Comparison of ENCODE assay signal across 8 mouse cellular contexts in genomic region chr5:113323784-113324638, GRCm38 (mm10). TPM values are rescaled to one million over a fixed set of nuclear protein-coding genes. Genes with fewer than 3 reads are reported as not detected.
DNase-seq lines count a peak whose midpoint lies in the region; ATAC-seq and TF ChIP-seq lines count a peak whose summit lies in the region.

No protein-coding gene starts in this region.

- H3K27me3 ChIP-seq in heart, embryonic 15.5 days = peaks cover 41% of the 10 kb centered on the region
- peaks cover 44% of the 10 kb centered on the region for H3K27me3 ChIP-seq in limb, embryonic 13.5 days
- peaks cover 24% of the 10 kb centered on the region for H3K27me3 ChIP-seq in neural tube, embryonic 12.5 days (replicated peaks)

- H3K4me1 ChIP-seq in heart, embryonic 15.5 days (replicated peaks) = peaks cover 4% of the 10 kb centered on the region
- peaks cover 7% of the 10 kb centered on the region for H3K4me1 ChIP-seq in limb, embryonic 13.5 days
- peaks cover 7% of the 10 kb centered on the region; the same call in 1 of the 2 replicates for H3K4me1 ChIP-seq in neural tube, embryonic 12.5 days

- 5% methylated on average over 38 of the region's 38 CpGs for WGBS in heart, embryonic 15.5 days
- WGBS in limb, embryonic 13.5 days = 4% methylated on average over 38 of the region's 38 CpGs
- WGBS in neural tube, embryonic 12.5 days = 4% methylated on average over 38 of the region's 38 CpGs

- intact Hi-C loops in left cerebral cortex, adult 2 months (cut with DNase I) = no loop called here

- H3K4me3 ChIP-seq in left cerebral cortex, adult 2 months = peak overlapping the region; percentile 40
- H3K4me3 ChIP-seq in heart, embryonic 15.5 days = peak overlapping the region; percentile 37
- peak overlapping the region; percentile 31 for H3K4me3 ChIP-seq in limb, embryonic 13.5 days
- H3K4me3 ChIP-seq in neural tube, embryonic 12.5 days = peak overlapping the region; percentile 27

- peak overlapping the region; percentile 62 for H3K4me2 ChIP-seq in heart, embryonic 15.5 days
- peak overlapping the region; percentile 55 for H3K4me2 ChIP-seq in limb, embryonic 13.5 days (replicated peaks)
- H3K4me2 ChIP-seq in neural tube, embryonic 12.5 days (replicated peaks) = peak overlapping the region; percentile 62

- no peak for ATAC-seq in heart, embryonic 15.5 days (replicated peaks; ENCODE audit: insufficient number of reproducible peaks, insufficient read depth, low FRiP score, low read depth)
- no peak for ATAC-seq in limb, embryonic 13.5 days (ENCODE audit: low FRiP score, low read depth)
- no peak for ATAC-seq in neural tube, embryonic 12.5 days (ENCODE audit: low FRiP score, low read depth)

- H3K9ac ChIP-seq in heart, embryonic 15.5 days = no peak overlapping the region
- H3K9ac ChIP-seq in limb, embryonic 13.5 days = no peak overlapping the region
- H3K9ac ChIP-seq in neural tube, embryonic 12.5 days = 0 out of 2 replicates have a peak overlapping the region, but pooled peaks have one; percentile 33

- no peak for DNase-seq in left cerebral cortex, adult 2 months (ENCODE audit: extremely low spot score in 1 of 2, low spot score in 2 of 2)
- no peak for DNase-seq in left cerebral cortex, adult 8-10 months (ENCODE audit: low spot score in 2 of 2)
- peak; percentile 66 for DNase-seq in embryo, embryonic 11 days
- DNase-seq in right cerebral cortex, postnatal 4 days = no peak
- no peak for DNase-seq in ovary, postnatal 36 days (ENCODE audit: low spot score)

- no peaks in the 10 kb centered on the region for H3K36me3 ChIP-seq in heart, embryonic 15.5 days
- no peaks in the 10 kb centered on the region for H3K36me3 ChIP-seq in limb, embryonic 13.5 days
- no peaks in the 10 kb centered on the region for H3K36me3 ChIP-seq in neural tube, embryonic 12.5 days

- no peak for TF ChIP-seq CTCF in left cerebral cortex, adult 2 months (IDR thresholded peaks at IDR 0.05)

- H3K9me3 ChIP-seq in heart, embryonic 15.5 days (replicated peaks) = 0 out of 2 replicates have a peak, but pooled peaks cover 7% of the 10 kb centered on the region
- peaks cover 12% of the 10 kb centered on the region for H3K9me3 ChIP-seq in limb, embryonic 13.5 days
- peaks cover 7% of the 10 kb centered on the region for H3K9me3 ChIP-seq in neural tube, embryonic 12.5 days

- H3K27ac ChIP-seq in left cerebral cortex, adult 2 months = no peak overlapping the region
- H3K27ac ChIP-seq in heart, embryonic 15.5 days = no peak overlapping the region
- H3K27ac ChIP-seq in limb, embryonic 13.5 days = no peak overlapping the region
- no peak overlapping the region for H3K27ac ChIP-seq in neural tube, embryonic 12.5 days

RNA-seq across cellular contexts. Expression of gene Sgsm1, which starts 13.4 kb away (rescaled TPM):
- total RNA-seq in left cerebral cortex, adult 2 months (2021) = 100 to 1,000 TPM; 175 to 185 TPM
- 100 to 1,000 TPM in 3 of 4 experiments, 10 to 100 TPM in 1; 84.7 to 123 (median 111) TPM for total RNA-seq in left cerebral cortex, adult 8-10 months (2022)
- polyA plus RNA-seq in heart, embryonic 15.5 days (2015; fragmentation: Nextera tagmentation; extraction: Ambion mirVana) = 0.62 and 1.9 TPM in 2 replicates
- polyA plus RNA-seq in limb, embryonic 13.5 days (2015; fragmentation: Nextera tagmentation; extraction: Ambion mirVana) = 2.7 and 3.4 TPM in 2 replicates
- 12.8 and 13.9 TPM in 2 replicates for polyA plus RNA-seq in neural tube, embryonic 12.5 days (2016; fragmentation: Nextera tagmentation; extraction: Ambion mirVana)

RNA-seq across cellular contexts. Expression of gene Aym1, which starts 33.1 kb away (rescaled TPM):
- not detected for total RNA-seq in left cerebral cortex, adult 2 months (2021)
- not detected for total RNA-seq in left cerebral cortex, adult 8-10 months (2022)
- not detected in 2 replicates for polyA plus RNA-seq in heart, embryonic 15.5 days (2015; fragmentation: Nextera tagmentation; extraction: Ambion mirVana)
- polyA plus RNA-seq in limb, embryonic 13.5 days (2015; fragmentation: Nextera tagmentation; extraction: Ambion mirVana) = not detected in 2 replicates
- polyA plus RNA-seq in neural tube, embryonic 12.5 days (2016; fragmentation: Nextera tagmentation; extraction: Ambion mirVana) = not detected in 2 replicates
